Mouse (Mus musculus) cerebellum, adult (tissue): ENCODE data around the gene Tc2n.
A peak's percentile ranks its signal among the peaks of the same experiment; 100 is the strongest.
"Not testable (repeated sequence)": the region's sequence is repeated elsewhere in the genome, so short reads cannot be mapped to it uniquely, and the experiment has no call there.

Source experiments
- ATAC-seq: cut with Nextera tagmentation; 2 replicates; pipeline ENCODE4 v1.9.2; 2017; ENCODE audit warnings: mild to moderate bottlenecking, moderate library complexity, mixed read lengths; ENCODE audit not compliant: insufficient number of reproducible peaks, low FRiP score, low TSS enrichment

Gene Tc2n

DNA sequence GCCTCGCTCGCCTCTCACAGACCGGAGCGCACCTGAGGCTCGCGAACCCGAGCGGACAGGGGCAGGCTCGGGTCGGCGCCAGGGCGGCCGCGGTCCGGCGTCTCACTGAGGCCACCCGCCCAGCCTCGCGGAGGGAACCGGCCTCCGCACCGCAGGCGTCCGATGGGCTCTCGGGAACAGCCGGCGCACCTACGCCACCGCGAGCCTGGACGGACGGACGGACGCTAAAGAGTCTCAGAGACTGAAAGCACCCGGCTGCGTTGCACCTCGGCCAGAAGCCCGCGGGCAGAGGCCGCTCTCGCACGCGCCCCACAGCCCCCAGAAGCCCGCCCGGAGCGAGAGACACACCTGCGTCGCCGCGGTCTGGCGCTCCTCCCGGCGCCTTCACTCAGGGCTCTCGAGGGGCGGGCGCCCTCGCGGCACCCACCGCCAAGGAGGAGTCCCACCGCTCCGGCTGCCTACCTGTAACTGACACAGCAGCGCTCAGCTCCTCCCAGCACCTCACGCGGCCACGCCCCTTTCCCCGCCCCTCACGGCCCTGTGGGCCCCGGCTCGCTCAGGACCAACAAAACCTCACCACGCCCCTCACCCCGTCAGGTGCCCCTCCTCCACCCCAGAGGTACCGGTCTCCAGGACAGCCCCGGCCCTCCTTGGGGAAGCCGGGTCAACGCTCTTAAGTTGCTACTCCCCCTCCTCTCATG lies at the start of gene Tc2n:
Gene Tc2n (minus strand): TSS at position 470 of the 701 bp plus-strand sequence.
- peak; percentile 36; the same call in 1 of the 2 replicates for ATAC-seq

DNA sequence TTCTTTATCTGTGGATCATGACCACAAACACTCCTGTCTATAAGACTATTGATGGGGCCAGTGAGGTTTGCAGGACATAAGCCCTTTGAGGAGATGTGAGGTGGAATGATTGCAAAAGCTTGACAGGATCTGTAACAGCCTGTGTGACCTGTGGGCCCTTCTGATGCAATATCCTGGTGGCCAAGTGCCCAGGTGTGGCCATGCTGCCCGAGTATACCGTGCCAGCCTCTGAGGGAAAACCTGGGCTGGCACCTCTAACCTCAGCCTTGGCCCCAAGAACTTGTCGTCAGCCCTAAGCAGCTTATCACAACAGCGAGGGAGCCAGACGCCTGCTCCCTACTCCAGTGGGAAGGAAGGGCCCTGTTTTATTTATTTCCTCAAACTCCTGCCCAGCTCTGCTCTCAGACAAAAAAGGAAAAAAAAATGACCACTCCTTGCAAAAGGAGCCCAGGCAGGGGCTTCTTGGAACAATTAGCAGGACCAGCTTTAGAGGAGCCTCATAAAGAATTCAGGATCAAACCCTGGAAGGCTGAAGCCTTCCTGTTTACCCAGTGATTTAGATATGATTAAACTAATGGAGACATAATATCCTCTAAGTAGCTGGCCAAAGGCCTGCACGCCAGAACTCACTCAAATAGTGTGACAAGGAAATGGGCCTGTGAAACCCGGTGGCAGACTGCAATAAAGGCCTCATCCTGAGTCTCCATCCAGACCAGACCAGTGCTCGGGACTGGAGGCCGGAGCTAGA lies 49.2 kb upstream of the Tc2n start:
- no peak for ATAC-seq

- ATAC-seq = no peak
These were observed 48.0 kb upstream of the Tc2n start for GRCm38 (mm10) chr12:101766228-101766852.

- no peak for ATAC-seq
These were observed 46.5 kb upstream of the Tc2n start for GRCm38 (mm10) chr12:101764870-101765269.

GRCm38 (mm10) chr12:101763065-101763464 lies 44.7 kb upstream of the Tc2n start:
- ATAC-seq = no peak

DNA sequence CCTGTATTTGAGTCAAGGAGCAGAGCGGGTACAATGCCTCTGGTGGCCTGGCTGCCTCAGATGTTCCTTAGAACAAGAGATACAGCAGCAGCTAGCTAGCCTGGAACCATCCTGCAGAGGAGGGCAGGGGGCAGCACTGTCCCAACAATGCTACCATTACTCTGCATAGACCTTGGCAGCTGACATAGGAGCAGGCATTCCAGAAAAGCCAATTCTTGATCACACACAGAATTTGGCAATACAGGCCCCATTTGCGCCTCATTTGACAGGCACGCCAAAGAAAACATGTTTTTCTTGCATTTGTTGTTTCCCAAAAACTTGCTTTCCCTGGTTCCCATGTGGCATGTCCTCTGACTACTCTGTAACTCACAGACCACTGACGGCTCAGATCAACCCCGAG lies 43.7 kb upstream of the Tc2n start:
- no peak for ATAC-seq

DNA sequence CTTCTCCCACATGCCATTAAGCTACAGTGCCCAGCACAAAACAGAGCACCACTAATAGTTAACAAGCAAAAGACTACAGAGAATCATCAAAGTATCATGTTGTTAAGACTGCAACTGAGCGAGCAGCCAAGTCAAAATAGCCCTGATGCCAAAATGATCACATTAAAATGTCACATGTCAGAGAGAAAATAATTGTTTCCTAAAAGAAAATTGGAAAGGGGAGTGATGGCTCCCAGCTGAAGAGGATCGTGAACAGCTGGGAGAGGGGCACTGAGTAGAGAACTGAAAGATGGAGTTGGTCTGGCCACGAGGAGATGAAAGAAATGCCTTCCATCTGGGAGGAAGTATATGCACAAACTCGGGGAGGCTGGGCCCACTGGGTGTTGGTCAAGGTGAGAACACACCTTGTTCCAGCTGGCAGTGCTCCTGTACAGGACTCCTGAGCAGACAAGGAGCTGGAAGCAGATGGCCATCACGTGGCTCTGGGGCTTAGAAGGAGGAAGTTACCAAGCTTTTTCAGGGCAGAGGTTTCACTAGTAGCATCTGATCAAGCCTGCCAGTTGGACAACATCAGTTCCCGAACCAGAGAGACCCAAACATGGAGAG lies 41.2 kb upstream of the Tc2n start:
- ATAC-seq = no peak

- no peak for ATAC-seq
These were observed 40.4 kb upstream of the Tc2n start for GRCm38 (mm10) chr12:101758698-101759097.

DNA sequence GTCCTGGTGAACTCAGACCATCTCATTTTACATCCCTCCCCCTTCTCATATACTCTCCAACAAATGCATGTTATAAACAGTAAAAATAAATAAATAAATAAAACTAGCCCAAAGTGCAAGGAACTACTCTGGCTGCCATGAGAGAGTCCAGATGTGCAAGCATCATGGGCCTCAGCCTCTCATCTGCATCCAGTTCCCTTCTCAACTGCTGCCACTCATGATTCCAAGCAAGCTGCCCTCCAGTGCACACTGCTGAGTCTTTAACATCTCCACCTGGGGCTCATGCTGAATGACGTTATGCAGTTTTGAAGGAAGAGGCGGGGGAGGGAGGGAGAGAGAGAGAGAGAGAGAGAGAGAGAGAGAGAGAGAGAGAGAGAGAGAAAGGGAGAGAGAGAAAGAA lies 24.1 kb upstream of the Tc2n start:
- ATAC-seq = no peak

DNA sequence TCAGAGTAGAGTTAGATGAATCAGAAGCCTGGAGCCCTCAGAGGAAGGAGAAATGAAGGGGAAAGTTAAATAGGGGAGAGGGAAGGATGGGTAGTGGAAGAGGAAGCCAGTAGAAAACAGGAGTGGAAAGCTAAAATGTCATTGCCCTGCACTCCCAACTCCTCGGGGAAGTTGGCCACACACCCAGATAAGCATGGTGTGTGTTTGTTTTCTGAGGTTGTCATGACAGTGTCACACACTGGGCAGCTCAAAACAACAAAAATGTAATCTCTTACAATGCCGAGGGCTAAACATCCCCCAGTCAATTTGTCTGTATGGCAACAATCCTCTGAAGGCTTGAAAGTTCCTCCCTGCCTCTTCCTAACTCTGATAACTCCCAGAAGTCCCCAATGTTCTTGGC lies 22.2 kb upstream of the Tc2n start:
- no peak for ATAC-seq

GRCm38 (mm10) chr12:101740045-101740444 lies 21.7 kb upstream of the Tc2n start:
- no peak for ATAC-seq

DNA sequence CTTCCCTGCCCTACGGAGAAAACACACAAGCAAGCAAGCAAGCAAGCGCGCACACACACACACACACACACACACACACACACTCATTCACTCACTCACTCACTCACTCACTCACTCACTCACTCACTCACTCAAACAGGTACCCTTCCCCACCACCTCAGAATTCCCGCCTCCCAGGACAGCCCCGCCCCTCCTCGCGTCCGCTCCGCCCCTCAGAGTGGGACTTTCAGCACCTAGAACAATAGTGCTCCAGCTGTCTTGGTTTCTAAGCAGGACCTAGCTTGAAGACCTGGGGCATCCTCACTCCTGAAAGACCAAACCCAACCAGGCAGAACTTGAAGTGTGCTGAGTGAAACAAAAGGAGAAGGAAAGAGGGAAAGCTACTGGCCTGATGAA lies 430 bp upstream of the Tc2n start:
- no peak for ATAC-seq

- ATAC-seq = no peak
These were observed 19.1 kb downstream of the Tc2n start for GRCm38 (mm10) chr12:101699176-101699575.

DNA sequence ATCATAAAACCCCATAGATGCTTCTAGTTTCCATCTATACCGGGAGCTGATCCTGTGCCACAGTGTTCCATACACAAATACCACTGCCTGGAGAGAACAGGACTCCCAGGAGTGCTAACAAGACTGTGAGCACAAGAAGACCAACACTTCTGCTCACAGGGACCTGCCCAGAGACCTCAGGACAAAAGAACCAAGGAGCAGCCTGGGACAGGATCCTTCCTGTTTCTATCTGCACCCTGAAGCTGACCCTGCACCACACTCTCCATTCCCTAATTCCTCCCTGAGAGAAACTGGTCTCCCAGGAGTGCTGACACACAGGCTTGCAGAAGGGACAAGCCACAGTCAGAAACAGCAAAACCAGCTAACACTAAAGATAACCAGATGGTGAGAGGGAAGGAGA lies 21.8 kb downstream of the Tc2n start:
- ATAC-seq = no peak

DNA sequence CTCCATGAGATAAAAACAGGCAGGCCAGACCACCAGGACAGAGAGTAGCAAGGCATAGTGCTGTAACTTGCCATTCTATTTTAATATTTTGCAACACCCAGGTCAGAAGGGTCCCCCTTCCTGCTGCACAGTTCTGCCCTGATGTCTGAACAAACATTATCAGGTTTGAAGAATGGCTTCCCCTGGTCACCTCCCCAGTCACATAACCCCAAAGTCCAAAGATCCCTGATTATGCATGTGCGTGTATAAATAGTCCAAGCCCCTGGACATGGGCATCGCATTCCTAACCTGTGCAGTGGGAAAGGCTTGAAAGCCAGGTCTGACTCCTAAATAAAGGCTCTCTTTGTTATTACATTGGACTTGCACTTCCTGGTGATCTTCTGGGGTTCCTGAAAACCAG lies 37.8 kb downstream of the Tc2n start:
- no peak for ATAC-seq

GRCm38 (mm10) chr12:101667502-101667901 lies 50.8 kb downstream of the Tc2n start:
- ATAC-seq = no peak

DNA sequence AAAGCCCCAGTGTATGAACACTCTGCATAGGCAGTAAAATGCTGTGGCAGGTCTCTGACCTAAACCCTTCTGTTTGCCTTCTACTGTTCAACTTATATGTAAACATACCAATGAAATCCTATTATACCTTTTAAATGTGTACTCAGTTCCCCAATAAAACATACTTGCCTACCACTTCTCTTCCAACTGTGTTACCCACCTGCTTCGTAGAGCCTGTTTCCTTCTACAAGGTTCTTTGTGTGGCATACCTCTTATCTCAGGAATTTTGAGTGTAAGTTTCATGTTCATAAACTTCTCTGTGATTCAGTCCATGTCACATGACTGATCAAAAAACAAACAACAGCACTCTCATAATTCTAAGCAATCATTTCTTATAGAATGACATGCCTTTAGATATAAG lies 85.2 kb downstream of the Tc2n start:
- no peak for ATAC-seq

- not testable (repeated sequence) for ATAC-seq
These were observed 111.7 kb downstream of the Tc2n start for GRCm38 (mm10) chr12:101606622-101607021.
